Mouse (Mus musculus): ENCODE measurements around the gene Bud31.

DNA sequence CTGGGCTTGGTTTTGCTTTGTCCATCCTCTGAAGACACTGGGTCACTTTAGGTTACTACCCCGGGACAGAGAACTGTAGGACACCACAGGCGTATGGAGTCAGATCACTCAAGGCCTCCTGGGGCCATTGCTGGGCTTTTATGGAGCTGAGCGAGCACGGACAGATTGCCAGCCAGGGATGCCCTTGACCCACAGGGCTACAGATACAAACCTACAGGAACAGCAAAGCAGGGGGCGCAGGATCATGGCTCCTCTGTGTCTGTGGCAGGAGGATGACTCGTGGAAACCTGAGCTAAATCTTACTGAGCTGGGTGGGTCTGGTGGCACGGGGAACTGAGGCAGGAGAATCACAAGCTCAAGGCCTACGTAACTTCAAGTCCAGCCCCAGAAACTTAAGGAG is 27.6 kb upstream of the Bud31 start:
- TF ChIP-seq CTCF (IDR thresholded peaks at IDR 0.05; ENCODE audit: borderline replicate concordance, insufficient read depth, low read depth, low read length) (no peak), POLR2A (IDR thresholded peaks at IDR 0.05; ENCODE audit: borderline replicate concordance, insufficient read depth, low read length) (no peak)

All from cerebellum, adult 2 months (tissue).